Mouse (Mus musculus): ENCODE measurements around the gene Ggct. TPM values are rescaled to one million over a fixed set of nuclear protein-coding genes. Genes with fewer than 3 reads are reported as not detected.

Gene Ggct
- total RNA-seq (2021): 1 to 10 TPM; 8.3 to 9.2 TPM
- long read RNA-seq, experiment 1, transcript Ggct-202 (4 exons, 3,960 nt): major isoform, 8 of 13 reads
- long read RNA-seq, experiment 1, partial matches to known transcripts: 3 of 13 reads
- long read RNA-seq, experiment 1, other reads (novel, unspliced or antisense): 0 of 13 reads
- long read RNA-seq, experiment 2, partial matches to known transcripts: 2 of 2 reads
- long read RNA-seq, experiment 2, other reads (novel, unspliced or antisense): 0 of 2 reads

GRCm38 (mm10) chr6:54992734-54993260 is at the start of gene Ggct:
Gene Ggct, minus strand, starts transcription at chr6:54992950.
- peak; percentile 96 for DNase-seq

DNA sequence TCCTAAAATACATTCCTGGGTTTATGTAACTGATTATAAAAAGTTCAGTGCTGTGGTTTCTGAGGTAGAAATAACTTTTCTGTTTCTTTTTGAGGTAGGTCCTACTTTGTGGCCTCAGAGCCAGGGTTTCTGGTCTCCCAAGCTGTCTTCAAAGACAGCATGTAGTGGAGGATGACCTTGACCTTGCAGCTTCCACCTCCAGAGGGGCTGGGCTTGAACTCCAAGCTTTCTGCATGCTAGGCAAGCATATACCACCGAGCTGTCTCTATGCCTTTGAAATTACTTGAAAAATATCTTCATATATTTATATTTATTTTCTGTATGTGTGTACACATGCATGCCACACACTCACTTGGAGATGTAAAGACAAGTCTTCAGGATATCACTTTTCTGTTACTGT is 47.3 kb upstream of the Ggct start:
- no peak for DNase-seq

- DNase-seq: no peak
These were observed 46.7 kb upstream of the Ggct start for GRCm38 (mm10) chr6:55039446-55039783.

DNA sequence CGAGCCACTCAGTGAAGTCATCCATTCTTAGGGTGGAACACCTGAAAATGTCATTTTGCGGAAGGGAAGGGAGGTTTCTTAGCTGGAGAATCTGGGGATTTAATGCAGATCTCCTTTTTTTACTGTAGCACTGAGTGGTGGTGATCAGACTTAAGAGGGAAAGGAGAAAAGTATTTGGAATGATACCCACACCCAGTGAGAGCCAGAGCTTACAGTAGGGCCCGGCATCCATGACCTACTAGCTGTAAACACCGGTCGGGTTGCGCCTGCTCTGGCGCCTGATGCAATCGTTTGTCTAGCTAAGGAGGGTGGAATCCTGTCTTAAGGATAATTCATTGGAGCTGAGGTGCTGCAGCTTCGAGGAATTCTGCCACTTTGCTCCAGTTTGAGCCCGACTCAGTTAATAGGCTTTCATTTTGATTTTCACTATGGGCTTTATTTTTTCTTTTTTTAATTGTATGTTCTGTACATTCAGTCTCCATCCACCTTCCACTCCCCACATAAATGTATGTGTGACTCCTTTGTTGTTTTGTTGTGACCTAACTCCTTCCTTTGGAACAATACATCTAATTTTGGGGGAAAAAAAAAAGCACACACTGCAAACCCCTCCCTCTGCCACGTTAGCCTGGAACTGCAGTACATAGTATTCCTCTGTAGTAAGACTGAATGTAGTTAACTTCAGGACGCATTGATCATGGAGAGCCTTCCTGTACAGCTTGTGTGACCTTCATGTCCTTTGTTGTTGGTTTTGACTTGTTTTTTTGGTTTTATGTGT is 46.1 kb upstream of the Ggct start:
- DNase-seq: peak; percentile 40

DNA sequence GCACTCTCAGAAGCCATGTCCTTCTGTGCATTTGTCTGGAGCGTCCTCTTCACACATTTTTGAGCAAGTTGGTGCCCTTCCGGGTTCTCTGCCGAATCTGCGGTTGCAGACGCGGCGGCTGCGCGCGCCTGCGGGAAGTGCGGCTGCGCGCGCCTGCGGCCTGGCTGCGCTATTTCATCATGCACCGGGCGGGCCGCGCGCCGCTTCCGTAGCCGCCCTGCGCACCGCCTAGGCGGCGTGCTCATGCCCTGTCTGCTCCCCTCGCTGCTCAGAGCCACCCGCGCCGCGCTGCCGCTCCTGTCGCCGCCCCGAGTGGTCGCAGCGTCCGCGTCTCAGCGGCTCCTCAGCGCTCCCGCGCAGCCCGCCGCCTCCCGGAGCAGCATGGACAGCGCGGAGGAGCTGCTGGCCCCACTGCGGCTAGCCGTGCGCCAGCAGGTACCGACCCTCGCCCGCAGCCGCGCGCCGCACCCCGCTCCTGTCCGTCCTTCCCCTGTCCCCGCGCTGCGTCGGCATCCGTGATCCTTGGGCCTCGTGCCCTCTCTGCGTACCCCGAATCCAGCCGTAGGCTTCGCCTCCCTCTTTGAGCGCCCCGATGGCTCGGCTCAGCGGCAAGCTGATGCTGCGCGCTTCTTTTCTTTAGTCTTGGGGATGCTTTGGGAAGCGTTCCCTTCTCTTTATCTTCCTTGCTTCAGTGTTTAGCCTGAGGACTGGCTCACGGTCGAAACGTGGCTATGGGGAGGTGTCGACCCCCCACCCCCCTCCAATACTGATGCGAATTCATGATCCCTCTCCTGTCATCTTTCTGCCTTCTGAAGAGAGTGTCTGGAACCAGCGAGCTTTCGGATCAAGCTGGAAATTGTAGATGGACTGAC is 45.3 kb upstream of the Ggct start, which contains the start of gene Gars:
TSS of gene Gars (plus strand) at position 209 of the 872 bp plus-strand sequence.
- DNase-seq: peak; percentile 92

- DNase-seq: no peak
These were observed 44.0 kb upstream of the Ggct start for GRCm38 (mm10) chr6:55036731-55037130.

- DNase-seq: no peak
These were observed 34.9 kb upstream of the Ggct start for GRCm38 (mm10) chr6:55027642-55028041.

GRCm38 (mm10) chr6:55021806-55022205 is 29.1 kb upstream of the Ggct start:
- DNase-seq: no peak

DNA sequence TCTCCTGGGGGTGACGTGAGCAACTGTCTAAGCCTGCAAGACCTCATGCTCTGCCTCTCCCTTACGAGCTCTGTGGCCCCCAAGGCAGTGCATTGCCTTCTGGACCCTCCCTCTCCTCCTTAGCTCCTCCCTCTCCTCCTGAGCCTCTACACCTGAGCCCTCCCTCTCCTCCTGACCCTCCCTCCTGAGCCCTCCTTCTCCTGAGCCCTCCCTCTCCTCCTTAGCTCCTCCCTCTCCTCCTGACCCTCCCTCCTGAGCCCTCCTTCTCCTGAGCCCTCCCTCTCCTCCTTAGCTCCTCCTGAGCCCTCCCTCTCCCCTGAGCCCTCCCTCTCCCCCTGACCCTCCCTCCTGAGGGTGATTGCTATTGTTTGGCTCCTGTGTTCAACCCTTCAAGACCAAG is 25.7 kb upstream of the Ggct start:
- DNase-seq: no peak

GRCm38 (mm10) chr6:55016710-55017583 is 24.2 kb upstream of the Ggct start:
- DNase-seq: peak; percentile 69

DNA sequence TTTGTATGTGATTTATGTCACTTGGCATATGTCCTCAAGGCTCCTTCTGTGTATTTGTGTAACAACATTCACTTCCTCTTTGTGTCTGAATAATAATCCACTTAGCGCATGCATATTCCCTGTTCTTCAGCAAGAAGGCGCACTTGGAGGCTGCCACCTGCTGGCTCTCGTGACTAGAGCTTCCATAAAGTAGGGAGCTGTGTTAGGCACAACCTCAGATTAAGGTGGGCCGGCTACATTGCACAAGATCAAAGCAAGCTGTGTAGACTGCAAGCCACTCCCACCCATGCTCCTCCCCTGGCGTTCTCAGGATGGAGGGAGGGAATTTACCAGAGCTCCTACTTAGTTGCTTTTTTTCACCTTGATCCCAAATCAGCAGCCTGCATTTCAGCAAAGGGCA is 23.5 kb upstream of the Ggct start:
- DNase-seq: peak; percentile 54

- no peak for DNase-seq
These were observed 21.4 kb upstream of the Ggct start for GRCm38 (mm10) chr6:55014184-55014583.

- no peak for DNase-seq
These were observed 19.8 kb upstream of the Ggct start for GRCm38 (mm10) chr6:55012516-55012915.

DNA sequence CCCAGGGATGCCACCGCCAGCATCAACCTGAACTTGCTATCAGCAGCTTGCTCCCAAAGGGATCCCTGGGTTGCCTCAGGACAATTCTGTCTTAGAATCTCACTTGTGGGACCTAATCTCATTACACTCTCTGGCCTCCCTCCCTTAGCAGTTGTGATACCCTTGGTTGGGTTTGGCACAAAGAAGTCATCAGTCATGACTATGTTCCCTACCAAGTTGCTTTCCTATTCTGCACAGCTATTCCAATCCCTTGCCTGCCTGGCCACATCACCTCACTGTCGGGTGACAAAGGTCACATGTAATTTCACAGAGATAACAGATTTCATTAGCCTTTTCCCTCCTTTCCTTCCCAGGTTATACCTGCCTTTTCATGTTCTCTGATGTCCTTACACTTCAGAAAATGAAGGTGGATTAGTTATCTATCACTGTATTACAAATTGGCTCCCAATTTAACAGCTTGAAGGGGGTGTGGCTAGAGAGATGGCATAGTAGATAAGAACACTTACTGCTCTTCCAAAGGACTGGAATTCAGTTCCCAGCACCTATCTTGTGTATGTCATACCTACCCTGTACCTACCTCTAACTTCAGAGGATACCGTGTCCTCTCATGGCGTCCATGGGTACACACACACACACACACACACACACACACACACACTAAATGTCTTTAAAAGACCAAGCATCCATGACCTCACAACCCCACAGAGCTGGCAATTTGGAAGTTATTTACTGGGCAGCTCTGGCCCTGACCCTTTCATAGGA is 17.8 kb upstream of the Ggct start:
- DNase-seq: no peak

DNA sequence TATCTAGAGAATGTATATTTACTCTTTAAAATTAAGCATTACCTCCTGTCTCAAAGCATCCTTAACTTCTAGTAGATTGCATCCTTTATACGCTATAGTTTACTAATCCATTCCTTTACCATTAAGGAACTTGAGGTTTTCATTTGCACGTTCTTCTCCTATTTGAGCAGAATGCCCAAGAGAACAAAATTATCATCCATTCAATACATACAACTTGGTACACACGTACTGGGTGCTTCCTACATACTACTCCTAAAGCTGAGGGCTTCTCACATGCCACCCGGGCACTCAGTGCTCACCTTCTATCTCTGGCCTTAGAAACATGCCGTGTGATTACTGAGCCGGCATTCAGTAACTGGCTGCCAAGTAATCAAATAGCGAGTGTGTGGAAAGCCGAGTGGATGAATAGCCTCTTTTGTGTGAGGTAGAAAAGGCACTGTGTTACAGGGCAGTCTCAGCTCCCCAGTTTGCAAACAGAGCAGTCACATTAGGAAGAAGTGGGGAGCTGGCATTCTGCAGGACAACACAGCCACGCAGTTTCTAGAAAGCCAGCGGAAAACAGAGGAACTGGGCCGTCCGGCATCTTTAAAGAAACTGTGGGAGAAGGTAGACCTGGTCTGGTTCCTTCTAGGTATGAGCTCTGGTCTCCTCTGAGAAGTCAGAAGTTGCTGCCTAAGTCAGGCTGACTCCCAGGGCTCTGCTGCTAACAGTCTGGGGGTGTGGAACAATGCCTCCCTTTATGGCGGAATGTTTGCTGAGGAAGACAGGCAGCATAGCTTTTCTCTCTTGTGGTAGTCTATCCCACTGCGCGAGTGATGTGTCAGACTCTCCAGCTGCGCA is 16.9 kb upstream of the Ggct start:
- no peak for DNase-seq

DNA sequence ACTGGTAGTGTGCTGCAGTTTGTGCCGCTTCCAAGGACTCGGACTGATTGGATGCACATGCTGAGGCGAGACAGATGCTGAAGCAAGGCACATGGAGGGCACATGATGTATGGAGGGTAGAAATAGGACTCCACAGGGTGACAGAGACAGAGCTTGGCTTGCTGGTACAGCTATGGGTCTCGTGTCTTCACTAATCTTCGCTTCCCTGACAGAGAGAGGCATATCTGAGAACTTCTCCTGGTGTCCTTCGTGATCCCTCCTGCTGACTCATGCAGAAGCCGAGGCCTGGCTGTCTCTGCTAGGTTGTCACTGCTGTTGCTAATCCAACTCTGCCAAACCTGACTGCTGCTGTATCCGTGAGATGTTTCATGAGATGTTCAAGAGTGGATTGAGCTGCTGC is 15.7 kb upstream of the Ggct start:
- no peak for DNase-seq

GRCm38 (mm10) chr6:55003559-55003958 is 10.8 kb upstream of the Ggct start:
- no peak for DNase-seq

GRCm38 (mm10) chr6:55002438-55002837 is 9.7 kb upstream of the Ggct start:
- no peak for DNase-seq

DNA sequence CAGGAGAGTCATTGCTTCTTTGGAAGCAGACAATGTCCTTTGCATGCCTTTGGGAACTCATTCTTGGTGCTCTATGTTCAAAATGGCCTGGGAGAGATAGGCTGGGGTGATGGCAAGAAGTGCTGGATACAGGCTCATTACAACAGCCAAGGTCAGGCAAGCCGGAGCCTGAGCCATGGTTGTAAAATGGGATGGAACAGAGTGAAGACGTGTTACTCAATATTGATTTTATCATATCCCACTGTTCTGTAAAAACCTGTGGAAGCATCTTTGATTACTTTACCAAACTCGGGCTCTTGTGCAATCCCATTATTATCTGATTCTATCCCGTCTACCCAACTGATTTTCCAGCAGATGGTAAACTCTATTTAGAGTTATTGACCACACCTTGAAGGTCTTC is 8.6 kb upstream of the Ggct start:
- DNase-seq: no peak

GRCm38 (mm10) chr6:54997726-54998125 is 5.0 kb upstream of the Ggct start:
- DNase-seq: no peak

Data from adrenal gland, postnatal 10 days (tissue).